In genomic region chr5:90431053-90431452, GRCm38 (mm10) we compare ENCODE assay signal across 20 mouse cellular contexts. TPM values are rescaled to one million over a fixed set of nuclear protein-coding genes. Genes with fewer than 3 reads are reported as not detected.
DNase-seq lines count a peak whose midpoint lies in the region; ATAC-seq lines count a peak whose summit lies in the region.
"Had no signal": no experiment of that assay in that cellular context is flagged by ENCODE, and none has a peak within 500 bp of the region (broad histone marks: within the 10 kb centered on the region; RNA-seq: fewer than 3 reads in every experiment).

No protein-coding gene starts in this region.

- H3K27ac ChIP-seq in liver, embryonic 11.5 days (ENCODE audit: low read depth, low read length) = no peak overlapping the region
- H3K27ac ChIP-seq in liver, embryonic 15.5 days (replicated peaks) = no peak overlapping the region
- H3K27ac ChIP-seq: embryonic facial prominence, embryonic 13.5 days; forebrain, embryonic 12.5 days; heart, embryonic 10.5 days; hindbrain, embryonic 13.5 days had no signal

- no peaks in the 10 kb centered on the region for H3K36me3 ChIP-seq in liver, embryonic 11.5 days (ENCODE audit: control insufficient read depth, insufficient read depth, low read length)
- H3K36me3 ChIP-seq in liver, embryonic 15.5 days (replicated peaks) = no peaks in the 10 kb centered on the region
- H3K36me3 ChIP-seq: embryonic facial prominence, embryonic 13.5 days; forebrain, embryonic 12.5 days; heart, embryonic 10.5 days; hindbrain, embryonic 13.5 days had no signal

- 58% methylated on average over 9 of the region's 9 CpGs for WGBS in liver, embryonic 11.5 days
- 48% methylated on average over 9 of the region's 9 CpGs for whole genome bisulfite sequencing in liver, embryonic 15.5 days (ENCODE audit: insufficient replicate concordance)

- H3K4me1 ChIP-seq in liver, embryonic 11.5 days (replicated peaks; ENCODE audit: control insufficient read depth, insufficient read depth, low read length) = no peaks in the 10 kb centered on the region
- no peaks in the 10 kb centered on the region; the same call in 1 of the 2 replicates for H3K4me1 ChIP-seq in liver, embryonic 15.5 days (replicated peaks)
- H3K4me1 ChIP-seq: embryonic facial prominence, embryonic 13.5 days; forebrain, embryonic 12.5 days; heart, embryonic 10.5 days; hindbrain, embryonic 13.5 days had no signal

- DNase-seq in liver = peak; percentile 29
- DNase-seq in liver, embryonic 11.5 days (ENCODE audit: low spot score) = no peak
- DNase-seq in yolk sac, embryonic 10.5 days (ENCODE audit: low spot score) = peak; percentile 86
- DNase-seq in heart, postnatal 14 days = no peak
- no peak for DNase-seq in right cerebral cortex, postnatal 14 days
- DNase-seq: adrenal gland, adult 2 months; adrenal gland, postnatal 36 days; cerebellum, adult 9-10 months; cerebellum, postnatal 36 days; gastrocnemius, postnatal 10 days; heart, adult 18-20 months; heart, postnatal 10 days had no signal

- no peak overlapping the region for H3K4me3 ChIP-seq in liver, embryonic 11.5 days (ENCODE audit: low read depth, low read length)
- H3K4me3 ChIP-seq in liver, embryonic 15.5 days (replicated peaks) = no peak overlapping the region
- H3K4me3 ChIP-seq: embryonic facial prominence, embryonic 13.5 days; forebrain, embryonic 12.5 days; heart, embryonic 10.5 days; hindbrain, embryonic 13.5 days had no signal

- no peak overlapping the region for H3K4me2 ChIP-seq in liver, embryonic 11.5 days
- no peak overlapping the region for H3K4me2 ChIP-seq in liver, embryonic 15.5 days
- H3K4me2 ChIP-seq: embryonic facial prominence, embryonic 13.5 days; forebrain, embryonic 12.5 days; hindbrain, embryonic 13.5 days had no signal

- H3K9me3 ChIP-seq in liver, embryonic 11.5 days (ENCODE audit: control insufficient read depth, low read length) = no peaks in the 10 kb centered on the region
- H3K9me3 ChIP-seq in liver, embryonic 15.5 days (replicated peaks) = no peaks in the 10 kb centered on the region
- H3K9me3 ChIP-seq: embryonic facial prominence, embryonic 13.5 days; forebrain, embryonic 12.5 days; heart, embryonic 10.5 days; hindbrain, embryonic 13.5 days had no signal

- no peak overlapping the region for H3K9ac ChIP-seq in liver, embryonic 11.5 days (ENCODE audit: low read depth, low read length)
- H3K9ac ChIP-seq in liver, embryonic 15.5 days = no peak overlapping the region
- H3K9ac ChIP-seq: embryonic facial prominence, embryonic 13.5 days; forebrain, embryonic 12.5 days; hindbrain, embryonic 13.5 days had no signal

- H3K27me3 ChIP-seq in liver, embryonic 11.5 days (replicated peaks; ENCODE audit: control insufficient read depth, insufficient read depth, low read length) = no peaks in the 10 kb centered on the region
- H3K27me3 ChIP-seq in liver, embryonic 15.5 days = no peaks in the 10 kb centered on the region
- H3K27me3 ChIP-seq: embryonic facial prominence, embryonic 13.5 days; forebrain, embryonic 12.5 days; hindbrain, embryonic 13.5 days had no signal

- ATAC-seq in liver, embryonic 11.5 days (replicated peaks; ENCODE audit: low FRiP score) = peak; percentile 43; the same call in 1 of the 2 replicates
- ATAC-seq in liver, embryonic 15.5 days (ENCODE audit: insufficient read depth) = peak; percentile 89
- ATAC-seq: forebrain, embryonic 16.5 days had no signal

- intact Hi-C loops in heart, postnatal 14 days (cut with DNase I) = no loop called here

RNA-seq across cellular contexts. Expression of gene Alb, which starts 29.6 kb away (rescaled TPM):
- 772 and 788 TPM in 2 replicates for polyA plus RNA-seq in liver, embryonic 11.5 days (2014; fragmentation: Nextera tagmentation; extraction: Ambion mirVana)
- polyA plus RNA-seq in liver, embryonic 15.5 days (2015; fragmentation: Nextera tagmentation; extraction: Ambion mirVana) = 4,949 and 6,319 TPM in 2 replicates
- under 1 TPM in 1 of 2 experiments, not detected in 1; 0.34 TPM for total RNA-seq in heart, postnatal 14 days (2021)
- total RNA-seq: ES-E14; heart, adult 18-20 months; hematopoietic stem cell, adult 5-6 weeks had no signal
- polyA plus RNA-seq: forebrain, embryonic 12.5 days had no signal

RNA-seq across cellular contexts. Expression of gene Afp, which starts 59.5 kb away (rescaled TPM):
- polyA plus RNA-seq in liver, embryonic 11.5 days (2014; fragmentation: Nextera tagmentation; extraction: Ambion mirVana) = 6,352 and 6,971 TPM in 2 replicates
- 11,398 and 12,524 TPM in 2 replicates for polyA plus RNA-seq in liver, embryonic 15.5 days (2015; fragmentation: Nextera tagmentation; extraction: Ambion mirVana)
- total RNA-seq in heart, postnatal 14 days (2021) = not detected
- total RNA-seq: adrenal gland, adult 2 months; adrenal gland, postnatal 36 days; heart, postnatal 10 days had no signal
- polyA plus RNA-seq: adrenal gland, adult 2 months; forebrain, embryonic 12.5 days had no signal

Comparison
In these comparisons a context has a peak if more than half of its experiments do, and no peak if none do; other contexts are left out.
1. DNase-seq: peak in liver (single experiment) and yolk sac, embryonic 10.5 days (single experiment); none in liver, embryonic 11.5 days (single experiment), heart, postnatal 14 days (0 of 2) and right cerebral cortex, postnatal 14 days (single experiment).